Mouse (Mus musculus): Measurements from ENCODE around the gene Fes.

The Fes gene

GRCm38 (mm10) chr7:80343270-80344018 lies 44.3 kb downstream of the Fes start:
- DNase-seq (ENCODE audit: low spot score), result no peak

- peak; percentile 88 for DNase-seq (ENCODE audit: low spot score)
Observed at GRCm38 (mm10) chr7:80342858-80343257, 44.9 kb downstream of the Fes start, which contains the start of gene Hddc3. Hddc3 (plus strand) TSS chr7:80343104.

- DNase-seq (ENCODE audit: low spot score), result no peak
Observed at GRCm38 (mm10) chr7:80341793-80342192, 46.0 kb downstream of the Fes start.

GRCm38 (mm10) chr7:80340793-80341192 lies 47.0 kb downstream of the Fes start, which contains the start of gene Unc45a:
Unc45a (minus strand) TSS chr7:80341005.
- peak; percentile 68 for DNase-seq (ENCODE audit: low spot score)

- DNase-seq (ENCODE audit: low spot score), result peak; percentile 98
Observed at GRCm38 (mm10) chr7:80339793-80340628, 47.7 kb downstream of the Fes start.

- DNase-seq (ENCODE audit: low spot score), result peak; percentile 19
Observed at GRCm38 (mm10) chr7:80339371-80339770, 48.4 kb downstream of the Fes start.

GRCm38 (mm10) chr7:80336932-80337331 lies 50.8 kb downstream of the Fes start:
- DNase-seq (ENCODE audit: low spot score), result no peak

- no peak for DNase-seq (ENCODE audit: low spot score)
Observed at GRCm38 (mm10) chr7:80334848-80335247, 52.9 kb downstream of the Fes start.

- no peak for DNase-seq (ENCODE audit: low spot score)
Observed at GRCm38 (mm10) chr7:80331433-80331832, 56.3 kb downstream of the Fes start.

GRCm38 (mm10) chr7:80330278-80330677 lies 57.5 kb downstream of the Fes start:
- no peak for DNase-seq (ENCODE audit: low spot score)
